Mouse (Mus musculus): Measurements from ENCODE around the gene Olfr613.
"Not testable (repeated sequence)": the region's sequence is repeated elsewhere in the genome, so short reads cannot be mapped to it uniquely, and the experiment has no call there.

Gene Olfr613

GRCm38 (mm10) chr7:103547774-103548173 lies at the start of gene Olfr613:
TSS of gene Olfr613 (plus strand) at chr7:103548074.
- DNase-seq, result no peak

DNA sequence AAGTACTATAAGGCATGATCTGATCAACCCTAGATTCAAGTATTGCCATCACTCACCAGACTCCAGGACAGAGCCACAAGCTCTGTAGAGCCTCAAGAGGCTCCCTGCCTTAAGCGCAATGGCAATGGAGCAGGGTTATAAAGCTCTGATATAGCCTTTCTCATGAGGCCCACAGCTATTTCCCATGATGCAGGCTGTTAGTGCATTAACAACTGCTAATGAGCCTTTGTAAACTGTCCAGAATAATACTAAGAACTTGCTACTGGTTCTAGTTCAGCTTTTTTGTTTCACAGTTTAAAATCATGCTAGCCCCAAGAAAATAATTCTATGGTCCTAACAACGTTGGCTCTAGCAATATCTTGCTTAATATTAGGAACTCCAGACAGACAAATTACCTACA lies 35.9 kb upstream of the Olfr613 start, which contains the start of gene Olfr610:
Gene Olfr610 (minus strand): TSS at position 101 of the 400 bp plus-strand sequence.
- DNase-seq, result no peak

GRCm38 (mm10) chr7:103520746-103521145 lies 27.1 kb upstream of the Olfr613 start, which contains the start of gene Olfr611:
TSS of gene Olfr611 (minus strand) at chr7:103520846.
- not testable (repeated sequence) for DNase-seq

DNA sequence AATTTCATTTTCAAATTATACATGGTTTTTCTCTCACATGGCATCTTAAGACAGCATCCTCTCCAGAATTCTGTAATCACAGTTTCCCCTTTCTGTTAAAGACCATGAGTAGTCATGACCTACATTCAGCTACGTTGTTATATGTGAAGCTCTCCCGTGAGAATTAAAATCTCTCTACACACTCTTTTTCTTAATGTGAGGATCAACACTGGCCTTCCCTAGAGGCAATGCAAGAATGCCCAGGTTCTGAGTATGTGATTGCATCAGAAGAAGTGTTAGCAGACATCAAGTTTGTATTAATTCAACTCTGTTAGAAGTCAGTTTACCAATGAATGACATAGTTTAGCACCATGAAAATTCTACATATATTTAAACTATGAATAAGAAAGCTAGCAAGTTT lies 5.3 kb upstream of the Olfr613 start, which contains the start of gene Olfr612:
Gene Olfr612 (minus strand): TSS at position 101 of the 400 bp plus-strand sequence.
- DNase-seq, result not testable (repeated sequence)

- DNase-seq, result no peak
These were observed 7.9 kb downstream of the Olfr613 start, which contains the start of gene Olfr615 for GRCm38 (mm10) chr7:103555779-103556178. TSS of gene Olfr615 (plus strand) at chr7:103556079.

- no peak for DNase-seq
These were observed 21.2 kb downstream of the Olfr613 start, which contains the start of gene Olfr616 for GRCm38 (mm10) chr7:103569043-103569442. TSS of gene Olfr616 (minus strand) at chr7:103569143.

DNA sequence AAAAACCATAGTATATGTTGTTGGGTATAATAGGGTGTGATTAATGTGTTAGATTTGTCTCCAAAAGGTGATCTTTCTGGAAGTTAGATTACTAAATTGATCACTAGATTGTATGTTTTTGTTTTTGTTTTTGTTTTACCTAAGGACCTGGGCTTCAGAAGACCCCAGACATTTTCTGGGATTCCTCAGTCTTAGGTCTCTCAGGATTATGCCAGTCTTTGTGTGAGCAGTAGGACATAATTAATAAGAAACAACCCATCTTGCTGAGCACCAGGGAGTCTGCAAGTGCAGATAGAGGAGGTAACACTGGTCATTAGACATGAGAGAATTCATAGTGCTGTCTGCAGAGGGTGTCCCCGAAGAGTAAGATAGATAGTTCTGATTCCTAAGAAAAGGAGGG lies 24.9 kb downstream of the Olfr613 start, which contains the start of gene Olfr617:
Gene Olfr617 (plus strand): TSS at position 301 of the 400 bp plus-strand sequence.
- no peak for DNase-seq

DNA sequence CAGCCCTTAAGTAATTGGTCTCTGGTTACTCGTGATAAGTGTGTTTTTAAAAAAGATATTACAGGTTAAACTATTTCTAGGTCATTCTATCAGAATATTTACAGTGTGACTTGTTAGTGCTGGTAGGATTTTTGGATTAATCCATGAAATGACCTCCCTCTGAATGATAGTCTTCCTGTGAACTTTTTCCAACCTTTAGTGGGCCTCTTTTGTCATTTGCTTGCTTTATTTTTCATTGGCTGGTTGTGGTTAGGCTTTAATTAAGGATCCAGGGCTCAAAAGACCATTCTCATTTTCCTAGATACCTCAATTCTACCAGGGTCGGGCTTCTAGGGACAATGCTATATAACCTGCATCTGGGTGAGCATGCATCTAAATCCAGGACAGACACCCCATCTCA lies 41.9 kb downstream of the Olfr613 start, which contains the start of gene Olfr618:
Gene Olfr618 (plus strand): TSS at position 301 of the 400 bp plus-strand sequence.
- no peak for DNase-seq

- no peak for DNase-seq
These were observed 52.4 kb downstream of the Olfr613 start, which contains the start of gene Olfr619 for GRCm38 (mm10) chr7:103600275-103600674. TSS of gene Olfr619 (plus strand) at chr7:103600575.
